Mouse (Mus musculus): ENCODE measurements around the gene Nectin3.

GRCm38 (mm10) chr16:46376575-46376974 is 121.8 kb downstream of the Nectin3 start:
- no peak for TF ChIP-seq CTCF (IDR thresholded peaks at IDR 0.05; ENCODE audit: low read depth)
- no peak for TF ChIP-seq EP300 (IDR thresholded peaks at IDR 0.05; ENCODE audit: low read depth)
